Mouse (Mus musculus) intestine, embryonic 14.5 days (tissue): ENCODE measurements at regions not wholly inside any gene's neighbourhood (a gene's known extent, or its start where the extent isn't known, plus 50 kb on each side); places are given as distances from the start of the nearest gene placed in this dataset.

Source experiments
- ATAC-seq: fragments of 200-750 bp; cut with Nextera tagmentation; replicated peaks from 2 replicates; pipeline ENCODE4 v1.8.0; 2017; ENCODE audit warnings: low read depth, moderate number of reproducible peaks, moderate TSS enrichment, moderate library complexity; ENCODE audit not compliant: low FRiP score, low TSS enrichment
- DNase-seq: peaks from one replicate; pipeline ENCODE4 v3.0.0-alpha.2; 2018; ENCODE audit warnings: low spot score
- H3K27ac ChIP-seq: fragments of 300-500 bp; sonication (generic); 2 replicates; pipeline ENCODE4 v1.5.1; 2014; ENCODE audit warnings: low read depth, mild to moderate bottlenecking, control low read depth
- H3K27me3 ChIP-seq: fragments of 300-500 bp; sonication (generic); replicated peaks from 2 replicates; pipeline ENCODE4 v1.6.1; 2014; ENCODE audit warnings: low read length, control low read depth; ENCODE audit not compliant: control insufficient read depth, insufficient read depth
- H3K36me3 ChIP-seq: fragments of 300-500 bp; sonication (generic); 2 replicates; pipeline ENCODE4 v1.6.1; 2014; ENCODE audit warnings: low read length, control low read depth; ENCODE audit not compliant: control insufficient read depth, insufficient read depth
- H3K4me1 ChIP-seq: fragments of 300-500 bp; sonication (generic); replicated peaks from 2 replicates; pipeline ENCODE4 v1.6.1; 2014; ENCODE audit warnings: low read length, control low read depth, mixed read lengths; ENCODE audit not compliant: control insufficient read depth, insufficient read depth
- H3K4me2 ChIP-seq: fragments of 300-500 bp; sonication (generic); 2 replicates; pipeline ENCODE4 v1.6.1; 2014; ENCODE audit warnings: low read length
- H3K4me3 ChIP-seq: fragments of 300-500 bp; sonication (generic); 2 replicates; pipeline ENCODE4 v1.5.1; 2014; ENCODE audit warnings: low read depth, low read length, control low read depth, mixed read lengths
- H3K9ac ChIP-seq: fragments of 300-500 bp; sonication (generic); 2 replicates; pipeline ENCODE4 v1.6.1; 2014; ENCODE audit warnings: mild to moderate bottlenecking, low read length
- H3K9me3 ChIP-seq: fragments of 300-500 bp; sonication (generic); 2 replicates; pipeline ENCODE4 v1.6.1; 2016; ENCODE audit warnings: low read length, control low read depth; ENCODE audit not compliant: control insufficient read depth
- WGBS: fragments of 180-500 bp; shearing (Covaris S2); extraction: QIAGEN DNeasy Blood & Tissue Kit; methylation state at CpG from one replicate; pipeline ENCODE4 v1.1.7; 2014; 5-methylcytosine and 5-hydroxymethylcytosine counted together

DNA sequence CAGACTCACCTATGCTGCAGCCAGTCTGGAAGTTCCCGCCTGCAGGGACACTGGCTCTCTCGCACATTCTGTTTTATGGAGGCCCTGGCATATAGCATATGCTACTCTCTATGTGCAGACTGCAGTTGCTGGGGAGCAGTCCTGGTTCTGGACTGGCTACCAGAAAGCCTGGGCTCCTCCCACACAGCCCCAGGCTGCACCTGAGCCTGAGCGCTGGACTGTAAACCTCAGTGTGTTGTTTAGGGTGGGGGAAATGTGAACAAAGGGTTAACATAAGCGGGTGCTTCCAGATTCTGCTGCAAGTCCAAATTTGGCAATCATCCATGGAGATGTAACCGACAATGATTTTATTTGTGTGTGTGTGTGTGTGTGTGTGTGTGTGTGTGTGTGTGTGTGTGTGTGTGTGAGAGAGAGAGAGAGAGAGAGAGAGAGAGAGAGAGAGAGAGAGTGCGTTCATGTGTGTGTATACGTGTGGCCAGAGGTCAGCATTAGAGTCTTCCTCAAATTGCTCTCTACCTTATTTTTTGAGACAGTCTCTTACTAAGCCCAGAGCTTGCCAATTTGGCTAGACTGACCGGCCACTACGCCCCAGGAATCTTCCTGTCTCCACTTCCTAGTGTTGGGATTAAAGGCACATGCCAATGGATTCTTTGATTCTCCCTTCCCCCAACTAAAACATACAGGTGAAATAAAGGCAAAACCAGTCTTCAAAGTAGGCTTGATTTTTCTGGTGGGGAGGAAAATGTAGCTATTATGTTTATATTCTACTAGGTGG, 192.7 kb upstream of the Ctbp2 start:
- DNase-seq = no peak
- no peak overlapping the region for H3K27ac ChIP-seq

DNA sequence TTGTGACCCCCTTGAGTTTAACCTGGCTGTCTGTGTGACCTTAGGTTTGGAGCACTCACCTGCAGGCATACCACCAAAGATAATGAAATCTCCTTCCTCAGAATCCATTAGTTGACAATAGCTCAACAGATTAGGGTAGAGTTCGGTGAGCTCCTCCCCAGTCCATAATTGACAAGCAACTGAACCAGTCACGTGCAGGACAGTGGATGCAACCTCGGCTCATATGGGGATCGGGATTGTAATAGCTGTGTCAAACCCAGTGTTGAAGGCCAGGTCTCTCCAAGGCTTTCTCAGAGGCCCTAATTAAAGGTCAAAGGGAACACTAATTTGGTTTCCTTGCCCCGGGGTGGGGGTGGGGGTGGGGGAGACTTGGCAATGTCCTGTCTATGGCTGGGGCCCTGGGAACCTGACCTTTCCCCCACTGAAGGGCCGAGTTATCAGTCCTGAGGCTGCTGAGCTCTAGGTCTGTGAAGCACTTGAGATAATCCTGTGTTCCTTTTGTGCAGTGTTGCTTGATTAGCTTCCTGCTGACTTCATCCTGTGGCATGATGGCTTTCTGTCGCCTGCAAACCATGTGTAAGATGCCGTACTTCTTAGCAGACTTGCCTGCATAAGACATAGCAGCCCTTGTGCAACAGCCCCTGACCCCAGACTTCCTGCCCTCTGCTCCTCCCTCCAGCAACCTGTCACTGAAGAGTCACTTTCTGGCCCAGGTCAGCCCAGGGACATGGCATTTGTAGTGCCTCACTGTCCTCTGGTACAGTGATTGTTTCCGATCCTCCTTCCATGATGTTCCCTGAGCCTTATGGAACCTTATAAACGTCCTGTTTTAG, 191.3 kb upstream of the Ctbp2 start:
- no peak overlapping the region for H3K9ac ChIP-seq
- H3K4me2 ChIP-seq = no peak overlapping the region
- peaks cover 3% of the 10 kb centered on the region; the same call in 1 of the 2 replicates for H3K4me1 ChIP-seq
- DNase-seq (no peak), ATAC-seq (no peak)
- no peaks in the 10 kb centered on the region for H3K27me3 ChIP-seq
- no peak overlapping the region for H3K27ac ChIP-seq
- no peak overlapping the region for H3K4me3 ChIP-seq
- no peaks in the 10 kb centered on the region for H3K36me3 ChIP-seq
- 55% methylated on average over 10 of the region's 10 CpGs for WGBS
- H3K9me3 ChIP-seq = no peaks in the 10 kb centered on the region

More for the DNA sequence above, 192.7 kb upstream of the Ctbp2 start:
- H3K36me3 ChIP-seq = no peaks in the 10 kb centered on the region
- no peaks in the 10 kb centered on the region for H3K27me3 ChIP-seq
- H3K4me1 ChIP-seq = peaks cover 3% of the 10 kb centered on the region; the same call in 1 of the 2 replicates
- no peak overlapping the region for H3K4me3 ChIP-seq
- WGBS = 47% methylated on average over 9 of the region's 9 CpGs
- H3K4me2 ChIP-seq = no peak overlapping the region
- H3K9ac ChIP-seq = no peak overlapping the region
- no peak for ATAC-seq
- H3K9me3 ChIP-seq = no peaks in the 10 kb centered on the region

DNA sequence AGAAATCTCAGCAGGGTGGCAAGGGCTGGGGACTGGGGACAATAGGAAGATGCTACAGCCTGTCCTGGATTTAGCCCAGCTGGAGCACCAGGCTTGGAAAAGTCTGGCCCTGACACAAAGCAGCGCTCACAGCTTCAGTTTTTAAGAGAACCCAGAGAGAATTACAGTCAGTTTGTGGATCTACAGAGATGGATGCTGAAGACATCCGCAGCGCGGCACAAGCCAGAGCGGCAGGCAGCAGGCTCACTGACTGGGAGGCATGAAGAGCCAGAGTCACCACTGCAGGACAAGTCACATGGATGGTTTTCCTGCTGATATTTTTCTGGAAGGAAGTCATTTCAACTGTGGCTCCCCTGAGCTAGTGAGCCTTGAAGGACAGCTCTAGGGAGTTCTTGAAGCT, 189.0 kb upstream of the Ctbp2 start:
- Histone ChIP-seq H3K4me2 (no peak overlapping the region), H3K4me3 (no peak overlapping the region), H3K9me3 (no peaks in the 10 kb centered on the region), H3K9ac (no peak overlapping the region), H3K27ac (no peak overlapping the region), H3K36me3 (no peaks in the 10 kb centered on the region), H3K27me3 (no peaks in the 10 kb centered on the region), H3K4me1 (peaks cover 3% of the 10 kb centered on the region; the same call in 1 of the 2 replicates)
- ATAC-seq = no peak
- no peak for DNase-seq
- WGBS = 55% methylated on average over 5 of the region's 5 CpGs

DNA sequence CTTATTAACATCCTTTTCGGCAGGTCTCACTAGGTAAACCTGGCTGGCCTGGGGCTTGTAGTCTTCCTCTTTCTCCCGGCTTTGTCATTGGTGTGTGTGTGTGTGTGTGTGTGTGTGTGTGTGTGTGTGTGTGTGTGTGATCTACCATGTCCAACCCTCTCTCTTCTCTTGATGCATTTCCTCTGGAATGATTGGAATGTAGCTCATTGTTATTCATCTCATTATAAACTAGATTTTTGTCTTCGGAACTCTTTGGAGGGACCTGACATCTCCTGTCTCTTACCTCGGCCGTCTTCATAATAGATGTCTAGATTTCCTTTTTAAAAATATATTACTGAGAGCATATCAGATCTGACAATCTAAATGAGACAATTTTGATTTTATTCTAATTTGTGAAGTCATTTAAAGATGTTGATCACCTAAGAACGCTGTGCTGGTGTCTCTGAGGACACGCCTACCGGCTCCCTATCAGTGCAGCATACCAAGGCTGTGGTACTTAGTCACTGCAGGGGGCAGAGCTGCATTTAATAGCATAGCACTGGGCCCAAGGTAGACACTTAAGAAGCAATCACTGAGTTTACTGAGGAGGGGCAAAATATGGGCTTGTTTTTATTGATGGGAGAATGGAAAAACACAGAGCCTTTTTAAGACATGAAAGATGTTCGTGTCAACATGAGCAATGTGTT, 187.1 kb upstream of the Ctbp2 start:
- Histone ChIP-seq H3K27ac (no peak overlapping the region), H3K9ac (no peak overlapping the region), H3K9me3 (no peaks in the 10 kb centered on the region), H3K4me1 (no peaks in the 10 kb centered on the region), H3K4me2 (no peak overlapping the region), H3K36me3 (no peaks in the 10 kb centered on the region), H3K27me3 (no peaks in the 10 kb centered on the region), H3K4me3 (no peak overlapping the region)
- WGBS = 61% methylated on average over 9 of the region's 9 CpGs
- ATAC-seq = no peak
- DNase-seq = no peak

DNA sequence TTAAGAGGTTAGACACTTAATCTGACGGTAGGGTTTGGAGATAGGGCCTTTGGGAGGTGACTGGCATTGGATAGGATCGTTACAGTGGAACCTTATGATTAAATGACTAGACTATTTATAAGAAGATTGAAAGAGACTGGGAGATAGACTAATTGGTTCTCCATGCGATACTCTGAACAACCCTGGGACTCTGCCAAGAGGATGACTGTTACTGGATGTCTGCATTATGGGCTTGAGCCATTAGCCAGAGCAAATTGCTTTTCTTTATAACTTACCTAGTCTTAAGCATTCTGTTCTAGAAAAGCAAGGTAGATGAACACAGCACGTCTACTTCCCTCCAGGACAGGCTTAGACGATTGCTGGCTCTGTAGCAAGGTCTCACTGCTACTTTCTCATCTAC, 180.3 kb upstream of the Ctbp2 start:
- Histone ChIP-seq H3K4me1 (no peaks in the 10 kb centered on the region), H3K4me3 (no peak overlapping the region), H3K27me3 (no peaks in the 10 kb centered on the region), H3K36me3 (no peaks in the 10 kb centered on the region), H3K4me2 (no peak overlapping the region), H3K9ac (no peak overlapping the region), H3K27ac (no peak overlapping the region), H3K9me3 (no peaks in the 10 kb centered on the region)
- DNase-seq = no peak
- 77% methylated on average over 5 of the region's 5 CpGs for WGBS
- ATAC-seq = no peak

DNA sequence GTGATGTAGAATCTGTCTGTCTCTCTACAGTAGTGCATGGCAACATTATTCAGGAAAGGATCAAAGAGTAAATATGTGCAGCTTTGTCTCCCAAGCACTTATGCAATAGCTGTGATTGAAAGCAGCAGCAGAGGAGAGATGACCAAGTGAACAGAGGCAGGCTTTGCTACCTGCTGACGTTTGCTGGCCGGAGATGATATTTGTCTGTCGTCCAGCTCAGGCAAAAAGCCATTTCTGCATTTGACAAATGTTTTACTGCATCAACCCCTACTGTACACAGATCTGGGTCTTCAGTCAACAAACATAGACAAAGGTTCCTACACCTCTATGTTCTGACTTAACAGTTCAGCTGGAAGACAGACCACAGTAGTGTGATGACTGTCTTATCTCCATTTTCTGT, 166.3 kb upstream of the Ctbp2 start:
- Histone ChIP-seq H3K27me3 (no peaks in the 10 kb centered on the region), H3K9me3 (no peaks in the 10 kb centered on the region), H3K27ac (no peak overlapping the region), H3K4me1 (no peaks in the 10 kb centered on the region), H3K36me3 (no peaks in the 10 kb centered on the region), H3K4me3 (no peak overlapping the region), H3K9ac (no peak overlapping the region), H3K4me2 (no peak overlapping the region)
- ATAC-seq (no peak), DNase-seq (no peak)
- 77% methylated on average over 3 of the region's 3 CpGs for whole genome bisulfite sequencing

DNA sequence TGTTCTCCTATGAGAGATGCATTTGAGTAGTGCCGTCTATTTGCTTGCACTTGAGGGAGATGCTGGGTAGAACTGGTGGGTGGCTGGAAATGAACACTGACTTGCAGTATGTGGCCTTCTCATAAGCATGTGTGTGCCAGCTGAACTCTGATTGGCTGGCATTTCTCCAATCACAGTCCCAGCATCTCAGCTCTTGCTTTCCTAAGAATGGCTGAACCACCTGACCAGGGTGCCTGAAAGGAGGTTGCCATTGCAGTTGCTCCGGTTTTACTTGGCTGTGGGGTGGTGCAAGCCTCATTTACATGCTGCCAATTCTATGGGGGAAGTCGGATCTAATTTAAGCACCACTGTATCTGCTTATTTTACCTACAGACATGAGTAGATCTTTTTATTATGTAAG, 164.1 kb upstream of the Ctbp2 start:
- H3K9me3 ChIP-seq = no peaks in the 10 kb centered on the region
- 76% methylated on average over 3 of the region's 3 CpGs for WGBS
- no peak for DNase-seq
- H3K4me3 ChIP-seq = no peak overlapping the region
- H3K27me3 ChIP-seq = no peaks in the 10 kb centered on the region
- ATAC-seq = no peak
- no peaks in the 10 kb centered on the region for H3K36me3 ChIP-seq
- H3K4me1 ChIP-seq = no peaks in the 10 kb centered on the region
- no peak overlapping the region for H3K27ac ChIP-seq
- H3K9ac ChIP-seq = no peak overlapping the region
- no peak overlapping the region for H3K4me2 ChIP-seq

DNA sequence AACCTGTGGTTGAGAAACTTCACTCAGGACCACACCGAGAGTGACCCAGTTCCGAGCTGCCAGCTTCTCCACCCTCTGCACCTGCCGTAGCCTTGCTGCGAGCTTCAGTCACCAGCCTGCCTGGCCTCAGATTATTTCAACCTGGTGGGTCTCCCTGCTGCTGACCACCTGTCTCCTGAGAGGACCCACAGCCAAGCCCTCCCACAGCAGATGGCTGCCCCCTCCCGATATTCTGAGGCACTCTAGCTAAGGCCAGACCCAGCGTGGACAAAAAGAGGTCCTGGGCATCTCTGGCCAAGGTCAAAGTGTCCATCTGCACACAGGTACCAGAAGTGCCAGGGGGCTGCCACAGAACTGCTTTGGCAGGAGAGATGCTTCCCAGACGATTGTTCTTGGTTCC, 162.7 kb upstream of the Ctbp2 start:
- Histone ChIP-seq H3K36me3 (no peaks in the 10 kb centered on the region), H3K27ac (no peak overlapping the region), H3K4me3 (no peak overlapping the region), H3K4me2 (no peak overlapping the region), H3K9ac (no peak overlapping the region), H3K27me3 (no peaks in the 10 kb centered on the region), H3K9me3 (no peaks in the 10 kb centered on the region), H3K4me1 (no peaks in the 10 kb centered on the region)
- ATAC-seq (no peak), DNase-seq (no peak)
- 86% methylated on average over 7 of the region's 7 CpGs for WGBS
